Mouse (Mus musculus): Measurements from ENCODE around the gene Mark1.

The Mark1 gene

DNA sequence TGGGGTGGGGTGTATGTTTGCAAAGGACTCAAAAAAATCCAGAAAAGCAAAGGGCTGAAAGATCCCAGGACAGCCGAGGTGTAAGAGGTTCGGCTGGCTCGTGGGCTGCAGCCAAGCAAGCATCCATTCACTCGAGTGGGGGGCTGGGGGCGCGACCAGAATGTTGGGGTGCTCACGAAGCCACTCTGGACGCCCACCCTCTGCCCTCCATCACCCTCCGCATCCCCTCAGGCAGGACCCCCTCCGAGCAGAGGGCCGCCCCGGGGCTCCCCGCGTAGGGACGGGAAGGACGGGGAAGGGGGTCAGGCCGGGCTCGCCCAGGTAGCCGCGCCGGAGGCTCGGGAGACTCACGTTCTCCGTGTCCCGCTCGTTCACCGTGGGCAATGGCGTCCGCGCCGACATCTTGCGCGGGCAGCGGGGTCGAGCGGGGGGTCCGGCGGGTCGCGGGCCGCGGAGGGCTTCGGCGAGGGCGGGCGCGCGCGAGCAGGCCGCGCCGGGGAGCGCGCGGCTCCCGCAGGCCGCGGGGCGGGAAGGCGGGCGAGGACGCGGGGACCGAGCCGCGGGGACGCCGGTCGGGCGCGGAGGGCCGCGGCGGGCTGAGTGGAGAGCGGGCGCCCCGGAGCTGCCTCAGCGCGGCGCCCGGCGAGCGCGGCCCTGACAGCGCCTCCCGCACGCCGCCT is at the start of gene Mark1:
Gene Mark1 (minus strand): TSS at position 500 of the 680 bp plus-strand sequence.
- DNase-seq, result peak; percentile 51

DNA sequence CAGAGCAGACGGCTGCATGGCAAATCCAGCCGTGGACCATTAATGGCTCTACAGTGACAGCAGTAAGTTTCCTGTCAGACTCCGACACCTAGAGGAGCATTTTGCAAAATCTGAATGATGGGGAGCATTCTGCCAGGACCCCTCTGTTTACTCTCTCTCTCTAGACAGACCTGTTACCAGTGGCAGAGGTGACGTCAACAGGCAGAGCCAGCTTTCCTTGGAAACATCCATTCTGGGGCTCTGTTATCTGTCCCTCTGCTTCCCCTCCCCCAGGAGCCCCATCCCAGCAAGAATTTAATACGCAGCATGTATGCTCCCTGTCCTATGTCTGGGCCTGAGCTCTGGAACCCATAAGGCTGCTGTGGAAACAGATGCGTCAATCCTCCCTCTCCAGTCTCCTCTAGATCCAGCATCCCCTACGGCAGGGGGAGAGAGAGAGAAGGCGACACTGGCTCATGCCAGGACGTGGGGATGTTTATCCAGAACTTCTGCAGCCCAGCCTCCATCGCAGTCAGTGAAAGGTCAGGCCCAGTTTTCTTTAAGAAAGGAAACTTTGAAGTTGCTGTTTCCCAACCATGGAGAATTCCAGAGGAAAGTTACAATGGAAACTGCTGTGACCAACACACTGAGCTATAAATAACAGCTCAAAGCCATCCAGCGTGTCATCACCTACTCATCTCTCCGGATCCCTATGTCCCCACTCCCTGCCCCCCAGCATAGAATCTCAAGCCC is 48.3 kb upstream of the Mark1 start:
- DNase-seq, result no peak

- DNase-seq, result no peak
These were observed 47.1 kb upstream of the Mark1 start for GRCm38 (mm10) chr1:185046513-185046912.

GRCm38 (mm10) chr1:185038183-185038686 is 38.9 kb upstream of the Mark1 start:
- no peak for DNase-seq

DNA sequence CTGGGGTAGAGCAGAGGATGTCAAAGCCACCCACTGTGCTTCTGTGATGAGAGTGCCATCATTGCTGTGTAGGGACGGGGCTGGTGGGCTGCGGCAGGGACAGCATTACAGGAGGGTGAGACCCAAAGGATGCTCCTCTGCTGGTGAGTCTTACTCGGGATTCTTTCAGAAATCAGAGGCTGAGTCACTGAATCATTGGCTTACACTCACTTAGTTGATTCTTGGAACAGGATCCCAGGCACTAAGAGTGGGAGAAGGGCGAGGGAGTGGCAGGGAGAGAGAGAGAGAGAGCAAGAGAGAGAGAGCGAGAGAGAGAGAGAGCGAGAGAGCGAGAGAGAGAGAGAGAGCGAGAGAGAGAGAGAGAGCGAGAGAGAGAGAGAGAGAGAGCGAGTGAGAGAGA is 31.2 kb upstream of the Mark1 start:
- no peak for DNase-seq

GRCm38 (mm10) chr1:185020429-185021168 is 21.2 kb upstream of the Mark1 start:
- DNase-seq, result no peak

- DNase-seq, result no peak
These were observed 13.2 kb upstream of the Mark1 start for GRCm38 (mm10) chr1:185012566-185012965.

DNA sequence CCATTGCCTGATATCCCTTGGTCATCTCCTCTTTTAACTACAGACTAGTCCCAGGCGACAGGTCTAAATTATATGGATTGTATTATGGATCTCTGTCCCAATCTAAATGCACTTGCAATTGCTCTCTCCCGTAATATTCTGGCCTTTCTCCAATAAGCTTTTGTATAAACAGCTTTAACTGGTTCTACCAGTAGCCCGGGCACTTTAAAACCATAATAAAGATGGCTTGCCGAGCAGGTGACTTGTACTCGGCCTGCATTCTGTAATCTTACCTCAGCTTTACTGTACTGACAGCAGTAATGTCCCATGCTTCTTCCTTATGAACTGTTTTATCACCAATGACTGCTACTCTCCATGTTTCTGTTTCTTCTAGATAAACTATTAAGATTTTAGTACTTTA is 7.7 kb upstream of the Mark1 start:
- DNase-seq, result no peak

DNA sequence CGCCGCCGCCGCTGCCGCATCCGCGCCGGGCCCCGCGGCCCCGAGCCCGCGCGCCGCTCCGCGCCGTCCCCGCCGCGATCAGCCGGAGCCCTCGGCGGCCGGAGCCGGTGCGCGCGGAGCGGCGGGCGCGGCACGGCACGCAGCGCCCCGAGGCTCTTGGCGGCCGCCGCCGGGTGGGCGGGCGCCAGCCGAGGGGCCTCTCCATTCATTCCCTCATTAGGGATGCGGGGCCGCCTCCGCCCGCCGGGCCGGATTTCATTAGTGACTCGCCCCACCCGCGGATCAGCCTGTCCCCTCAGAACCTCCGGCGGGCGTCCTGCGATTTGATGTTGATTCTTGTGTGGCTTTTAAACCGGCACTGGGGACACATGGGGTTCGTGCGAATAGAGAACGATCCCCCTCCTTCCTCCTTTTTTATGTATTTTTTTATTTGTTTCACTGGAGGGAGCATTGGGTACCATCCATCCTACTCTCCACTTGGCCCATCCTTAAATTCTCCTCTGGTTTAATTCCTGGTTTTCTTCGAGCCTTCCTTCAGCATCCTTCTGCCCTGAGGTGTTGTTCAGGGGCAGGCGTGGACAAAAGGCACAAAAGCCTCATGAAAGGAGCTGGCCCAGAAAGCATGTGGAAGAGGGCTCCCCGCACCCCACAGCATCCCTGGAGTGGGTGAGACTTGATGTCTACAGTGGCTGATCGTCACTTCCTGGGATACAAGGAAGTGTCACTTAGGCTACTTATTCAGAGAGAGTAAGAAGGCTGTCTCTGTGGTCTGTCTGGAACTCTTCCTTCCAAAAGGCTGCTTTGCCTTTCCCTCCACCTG is 620 bp upstream of the Mark1 start:
- DNase-seq, result peak; percentile 68

DNA sequence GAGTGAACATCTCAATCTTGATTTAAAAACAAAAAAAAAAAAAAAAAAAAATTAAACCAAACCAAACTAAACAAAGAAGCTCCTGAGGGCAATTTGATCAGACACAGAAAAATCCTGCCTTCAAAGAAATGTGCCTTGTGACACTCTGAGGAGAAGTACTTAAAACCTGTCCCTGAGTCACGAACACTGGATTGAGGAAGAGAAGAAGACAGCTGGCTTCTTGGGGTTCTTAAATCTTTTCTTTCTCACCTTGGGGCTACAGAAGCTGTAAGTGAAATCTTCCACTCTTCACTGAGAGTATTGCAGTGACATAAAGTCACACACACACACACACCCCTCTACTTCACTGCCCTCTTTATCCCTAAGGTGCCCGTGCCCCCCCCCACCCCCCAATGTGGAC is 739 bp downstream of the Mark1 start:
- no peak for DNase-seq

DNA sequence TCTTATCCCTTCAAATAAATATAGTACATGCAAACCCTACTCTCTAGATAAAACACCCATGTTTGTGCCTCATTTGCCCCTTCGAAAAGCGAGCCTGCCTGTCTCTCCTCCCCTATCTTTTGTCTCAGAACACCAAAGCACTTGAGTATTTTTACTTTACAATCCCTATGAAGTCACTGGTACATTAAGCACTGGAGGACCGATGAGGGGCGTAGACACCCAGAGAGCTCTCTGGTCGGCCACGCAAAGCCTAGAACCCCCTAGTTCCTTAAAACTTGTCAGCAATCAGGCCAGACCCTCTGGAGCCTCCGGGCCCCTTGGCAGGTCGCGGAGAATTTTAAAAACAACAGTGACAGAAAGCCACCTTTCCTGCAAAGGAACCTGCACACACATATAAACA is 1.2 kb downstream of the Mark1 start:
- peak; percentile 9 for DNase-seq

GRCm38 (mm10) chr1:184997466-184997865 is 1.9 kb downstream of the Mark1 start:
- DNase-seq, result peak; percentile 8

DNA sequence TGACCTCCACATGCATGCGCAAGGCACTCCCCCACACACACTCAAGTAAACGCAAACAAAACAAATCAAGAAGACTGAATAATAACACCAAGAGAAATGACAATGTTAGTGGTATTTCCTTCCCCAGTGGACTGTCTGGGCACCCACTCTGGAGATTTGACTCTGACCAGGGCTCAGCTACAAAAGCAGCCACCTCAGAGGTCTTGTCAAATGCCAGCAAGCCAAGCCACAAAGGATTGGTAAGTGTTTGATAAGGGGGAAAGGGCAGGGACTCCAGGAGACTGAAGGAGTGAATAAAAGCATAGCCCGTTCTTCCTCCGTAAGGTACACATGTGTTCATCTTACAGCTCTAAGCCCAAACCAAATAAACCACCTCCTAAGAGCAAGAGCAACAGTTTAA is 4.0 kb downstream of the Mark1 start:
- DNase-seq, result no peak

DNA sequence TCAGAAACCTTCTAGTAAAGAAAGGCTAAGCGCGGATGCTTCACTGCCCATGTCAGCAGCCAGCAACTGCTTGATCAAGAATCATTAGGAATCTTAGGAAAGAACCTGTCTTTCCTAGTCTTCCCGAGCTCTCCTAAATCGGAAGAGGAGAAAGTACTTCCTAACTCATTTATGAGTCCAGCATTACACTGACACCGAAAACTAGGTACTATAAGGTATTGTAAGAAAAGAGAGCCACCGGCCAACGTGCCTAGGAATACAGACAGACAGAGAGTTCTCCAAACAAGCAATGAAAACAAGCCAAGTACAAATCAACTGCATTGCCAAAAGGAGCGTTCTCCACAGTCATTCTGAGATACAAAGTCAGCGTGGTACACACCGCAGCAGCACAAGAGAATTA is 8.2 kb downstream of the Mark1 start:
- DNase-seq, result no peak

DNA sequence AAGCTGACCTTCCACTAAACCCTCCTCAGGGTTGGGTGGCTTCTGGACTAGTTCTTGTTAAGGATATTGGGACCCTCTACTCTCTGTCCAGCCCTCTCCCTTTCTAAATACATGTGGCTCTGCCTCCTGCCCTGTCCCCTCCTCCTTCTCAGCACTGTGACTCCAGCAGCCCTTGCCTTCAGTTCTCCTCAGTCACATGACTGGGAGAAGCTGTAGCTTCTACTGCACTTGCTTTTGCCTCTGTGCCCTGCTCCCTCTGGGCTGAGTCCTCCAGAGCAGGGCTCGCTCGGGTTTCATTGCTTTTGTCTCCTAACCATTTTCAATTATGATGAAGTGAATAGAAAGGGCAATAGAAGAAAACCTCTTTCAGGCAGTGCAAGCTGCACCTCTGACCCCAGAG is 12.6 kb downstream of the Mark1 start:
- no peak for DNase-seq

DNA sequence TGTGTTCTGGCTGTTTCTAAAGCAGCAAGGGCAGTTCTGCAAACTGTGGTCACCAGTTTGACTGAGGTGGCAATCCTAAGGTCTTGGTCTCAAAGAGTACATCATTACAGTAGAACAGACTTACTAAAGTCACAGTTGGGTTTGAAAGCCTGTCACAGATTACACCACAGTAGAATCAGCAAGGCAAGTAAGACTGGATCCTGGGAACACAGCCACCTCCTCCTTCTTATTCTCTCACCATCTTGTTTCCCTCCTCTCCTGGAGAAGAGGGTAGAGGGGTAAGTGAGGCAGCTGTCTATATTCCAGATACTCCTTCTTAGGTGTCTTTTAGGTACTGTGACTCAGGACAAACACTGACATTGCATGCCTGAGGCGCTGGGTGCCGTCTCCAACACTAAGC is 14.6 kb downstream of the Mark1 start:
- no peak for DNase-seq

DNA sequence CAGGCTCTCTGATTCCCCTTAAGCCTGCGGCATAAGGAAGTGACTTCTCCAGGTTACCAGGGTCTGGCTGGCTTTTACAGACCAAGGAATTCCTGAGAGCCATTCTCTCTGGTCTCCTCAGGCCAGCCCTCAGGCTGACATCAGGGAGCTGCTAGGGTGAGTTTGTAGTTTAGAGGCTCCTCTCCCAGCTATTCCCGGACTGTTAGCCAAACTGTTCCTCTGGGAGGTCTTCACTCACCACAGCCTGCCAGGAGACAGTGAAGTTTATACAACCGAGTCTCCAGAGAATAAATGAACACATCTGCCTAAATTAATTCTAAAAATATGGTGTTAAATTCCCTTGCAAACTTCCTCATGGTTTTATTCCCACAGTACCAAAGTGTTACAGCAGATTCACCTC is 15.6 kb downstream of the Mark1 start:
- no peak for DNase-seq

GRCm38 (mm10) chr1:184972214-184972776 is 27.1 kb downstream of the Mark1 start:
- no peak for DNase-seq

- DNase-seq, result no peak
These were observed 30.0 kb downstream of the Mark1 start for GRCm38 (mm10) chr1:184969374-184969773.

DNA sequence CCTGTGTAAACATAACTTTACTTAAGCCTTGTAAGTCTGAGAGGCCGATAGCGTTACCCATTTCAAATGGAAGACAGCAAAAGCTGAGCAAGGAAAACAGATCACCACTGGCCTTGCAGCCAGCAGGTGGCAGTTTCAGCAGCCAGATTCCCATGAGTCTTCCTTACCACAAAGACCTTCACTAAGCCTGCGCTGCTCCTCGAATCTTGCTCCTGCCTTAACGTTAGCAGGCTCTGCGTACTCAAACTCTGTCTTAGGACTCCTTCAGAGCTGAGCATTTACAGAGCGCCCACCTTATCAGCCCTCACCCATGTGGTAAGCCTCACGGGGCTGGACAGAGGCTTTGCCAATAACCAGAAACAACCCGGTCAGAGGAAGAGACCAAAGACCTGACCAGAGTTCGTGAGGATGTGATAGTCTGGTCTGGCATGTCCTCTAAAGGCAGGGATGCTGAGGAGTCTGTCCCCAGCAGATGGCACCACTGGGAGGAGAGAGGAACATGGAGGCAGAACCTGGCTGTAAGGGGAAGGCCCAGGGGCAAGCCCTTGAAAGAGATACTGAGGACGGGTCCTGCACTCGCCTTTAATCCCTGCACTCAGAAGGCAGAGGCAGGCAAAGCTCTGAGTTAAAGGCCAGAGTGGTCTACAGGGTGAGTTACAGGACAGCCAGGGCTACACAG is 33.5 kb downstream of the Mark1 start:
- DNase-seq, result peak; percentile 51

- no peak for DNase-seq
These were observed 36.2 kb downstream of the Mark1 start for GRCm38 (mm10) chr1:184963121-184963693.

DNA sequence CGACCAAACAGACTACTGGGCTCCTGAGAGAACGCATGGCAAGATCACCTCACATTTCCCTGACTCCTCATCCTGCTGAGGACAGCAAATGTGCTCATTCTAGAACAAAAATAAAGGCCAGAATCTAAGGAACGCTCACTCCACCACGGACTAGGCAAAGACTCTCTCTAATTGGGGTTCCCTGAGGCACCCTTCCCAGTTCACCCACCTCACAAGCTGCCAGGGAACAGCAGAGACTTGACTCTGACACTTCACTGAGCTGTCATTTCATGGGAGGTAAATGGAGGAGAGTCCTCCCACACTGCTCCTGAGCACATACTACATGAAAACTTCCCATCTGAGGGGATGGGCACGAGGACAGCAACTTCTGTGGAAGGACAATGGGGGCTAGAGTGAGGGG is 37.5 kb downstream of the Mark1 start:
- no peak for DNase-seq

All from cerebellum, adult 9-10 months (tissue).